Mouse (Mus musculus): ENCODE results near the gene Prokr1. TPM values are rescaled to one million over a fixed set of nuclear protein-coding genes. Genes with fewer than 3 reads are reported as not detected.

Prokr1 gene
- total RNA-seq, 2 experiments from 2014 or later = 0.08 to 0.17 TPM

DNA sequence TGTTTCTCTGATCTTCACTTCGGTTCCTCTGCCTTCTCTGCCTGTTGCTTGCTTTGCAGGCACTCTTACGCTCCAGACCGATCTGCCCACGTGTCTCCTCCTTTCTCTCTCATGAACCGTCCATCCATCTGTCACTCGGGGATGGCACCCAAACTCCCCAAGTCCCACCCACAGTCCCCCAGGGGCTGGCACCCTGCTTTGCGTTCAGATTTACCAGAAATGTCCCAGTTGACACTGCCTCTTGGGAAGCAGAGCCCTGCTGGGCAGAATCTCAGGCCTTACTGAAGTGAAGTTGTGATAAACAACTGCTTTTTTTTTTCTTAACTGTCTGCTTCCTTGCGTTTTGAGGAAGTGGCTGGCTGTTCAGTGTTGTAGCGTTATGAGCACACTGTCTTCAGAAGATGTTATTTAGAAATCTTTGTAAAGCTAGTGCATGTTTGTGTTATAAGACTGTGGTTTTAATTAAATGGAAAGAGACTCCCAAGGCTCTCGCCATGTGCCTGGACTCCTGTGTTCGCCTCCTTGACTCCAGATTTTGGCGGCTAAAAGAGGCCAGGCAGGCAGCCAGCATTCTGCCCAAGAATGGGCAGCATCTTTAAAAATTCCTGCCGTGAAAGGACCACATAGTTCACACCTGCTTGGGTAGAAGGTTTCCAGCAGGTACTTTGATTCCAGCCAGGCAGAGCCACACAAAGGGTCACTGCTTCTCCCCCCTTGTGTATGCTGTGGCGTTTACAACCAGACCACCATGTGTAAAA, 57.4 kb downstream of the Prokr1 start, which contains the start of gene Arhgap25:
TSS of gene Arhgap25 (minus strand) at position 307 of the 758 bp plus-strand sequence.
- Histone ChIP-seq H3K4me3 (peak within 1 kb of the TSS; percentile 17; the same call in 1 of the 2 replicates), H3K27ac (peak within 1 kb of the TSS; percentile 32; the same call in 1 of the 2 replicates)
- DNase-seq (ENCODE audit: low spot score in 2 of 2) = peak; percentile 21 to 42
- TF ChIP-seq CTCF (conservative IDR thresholded peaks at IDR 0.05) = no peak

DNA sequence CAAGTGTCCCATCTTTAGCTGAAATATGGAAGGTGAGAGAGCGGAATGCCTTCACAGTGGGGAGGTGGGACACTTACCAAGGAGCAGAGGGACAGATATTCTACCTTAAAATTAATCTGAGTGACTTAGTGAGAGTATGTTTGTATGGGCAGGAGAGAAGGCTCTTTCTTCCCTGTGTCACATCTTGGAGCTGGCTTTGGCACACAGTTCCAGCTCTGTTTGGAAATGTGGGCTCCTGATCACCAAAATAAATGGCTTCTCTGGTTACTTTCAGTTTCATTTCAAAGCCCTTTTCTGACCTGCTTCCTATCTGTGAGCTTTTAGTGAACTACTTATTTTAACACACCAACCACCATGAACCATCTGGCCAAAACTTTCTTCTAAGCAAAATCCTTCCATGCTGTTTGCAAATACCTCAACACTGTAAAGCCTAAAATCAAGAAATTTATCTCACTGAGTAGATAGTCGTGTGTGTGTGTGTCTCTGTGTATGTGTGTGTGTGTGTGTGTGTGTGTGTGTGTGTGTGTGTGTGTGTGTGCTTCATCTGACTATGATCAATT, 59.0 kb downstream of the Prokr1 start:
- no peak overlapping the region for H3K4me3 ChIP-seq
- H3K27ac ChIP-seq = no peak overlapping the region
- DNase-seq (ENCODE audit: low spot score in 2 of 2) = no peak
- no peak for TF ChIP-seq CTCF (conservative IDR thresholded peaks at IDR 0.05)

DNA sequence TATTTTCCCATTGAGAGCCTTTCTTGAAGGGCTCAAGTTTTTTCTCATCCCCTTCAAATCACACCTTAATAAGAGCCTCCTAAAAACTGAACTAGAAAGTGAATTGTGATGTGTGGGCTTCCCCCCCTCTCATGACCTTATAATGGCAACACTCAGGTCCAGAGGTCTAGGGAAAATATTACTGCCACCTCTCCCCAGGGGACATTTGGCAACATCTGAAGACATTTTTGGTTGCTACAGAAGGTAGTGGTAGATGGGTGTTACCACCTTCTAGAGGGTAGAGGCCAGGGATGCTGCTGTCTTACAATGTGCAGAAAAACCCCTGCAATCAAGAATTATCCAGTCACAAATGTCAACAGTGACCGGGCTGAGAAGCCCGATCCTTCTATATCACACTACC, 60.2 kb downstream of the Prokr1 start:
- Histone ChIP-seq H3K4me3 (no peak overlapping the region), H3K27ac (no peak overlapping the region)
- no peak for DNase-seq (ENCODE audit: low spot score in 2 of 2)
- TF ChIP-seq CTCF (conservative IDR thresholded peaks at IDR 0.05) = no peak

Other genes starting within 250 kb of the Prokr1 start
- gene Gkn1, start 239.8 kb downstream of the Prokr1 start, total RNA-seq (2021) = not detected
- not detected for gene Gkn2, start 217.4 kb downstream of the Prokr1 start, total RNA-seq (2021)
- gene Gkn3, start 201.8 kb downstream of the Prokr1 start, total RNA-seq (2021) = 1 to 10 TPM; 2.0 to 3.6 TPM
- gene Bmp10, start 161.7 kb downstream of the Prokr1 start, total RNA-seq (2021) = not detected
- 1 to 10 TPM; 2.5 to 2.9 TPM for gene Arhgap25, start 57.5 kb downstream of the Prokr1 start, total RNA-seq (2021)
- 1 to 10 TPM; 6.9 to 7.9 TPM for gene Aplf, start 81.5 kb upstream of the Prokr1 start, total RNA-seq (2021)
- 1 to 10 TPM; 3.7 to 4.3 TPM for gene Efcc1, start 140.1 kb upstream of the Prokr1 start, total RNA-seq (2021)
- gene Gp9, start 187.3 kb upstream of the Prokr1 start, total RNA-seq (2021) = 1 to 10 TPM in 1 of 2 experiments, under 1 TPM in 1; 0.98 to 1.2 TPM
- 10 to 100 TPM; 10.7 to 15.5 TPM for gene Rab43, start 221.4 kb upstream of the Prokr1 start, total RNA-seq (2021)
- gene Gm45140, start 245.1 kb upstream of the Prokr1 start, total RNA-seq (2021) = 1 to 10 TPM; 3.7 to 4.4 TPM
- gene Isy1, start 248.1 kb upstream of the Prokr1 start, total RNA-seq (2021) = 10 to 100 TPM; 25.1 to 29.3 TPM

All from layer of hippocampus, adult 2 months (tissue).